Mouse (Mus musculus) liver, postnatal 0 days (tissue): ENCODE data around the gene Wipf3. TPM values are rescaled to one million over a fixed set of nuclear protein-coding genes. Genes with fewer than 3 reads are reported as not detected.

ENCODE experiments used
- ATAC-seq: fragments of 200-750 bp; cut with Nextera tagmentation; 2 replicates; pipeline ENCODE4 v1.8.0; 2017; ENCODE audit warnings: mild to moderate bottlenecking, moderate library complexity
- DNase-seq: peaks from one replicate; pipeline ENCODE4 v3.0.0-alpha.2; 2016
- H3K27ac ChIP-seq: fragments of 300-500 bp; sonication (generic); 2 replicates; pipeline ENCODE4 v1.5.1; 2014; ENCODE audit warnings: antibody characterized with exemption, moderate library complexity, mild to moderate bottlenecking, low read depth
- H3K27me3 ChIP-seq: fragments of 300-500 bp; sonication (generic); 2 replicates; pipeline ENCODE4 v1.6.1; 2014; ENCODE audit warnings: low read length, control low read depth, mixed read lengths; ENCODE audit not compliant: insufficient read depth
- H3K36me3 ChIP-seq: fragments of 300-500 bp; sonication (generic); replicated peaks from 2 replicates; pipeline ENCODE4 v1.6.1; 2014; ENCODE audit warnings: mild to moderate bottlenecking, control low read depth, low read length, moderate library complexity, mixed read lengths; ENCODE audit not compliant: insufficient read depth
- H3K4me1 ChIP-seq: fragments of 300-500 bp; sonication (generic); 2 replicates; pipeline ENCODE4 v1.6.1; 2014; ENCODE audit warnings: antibody characterized with exemption, mild to moderate bottlenecking, control low read depth; ENCODE audit not compliant: insufficient read depth
- H3K4me2 ChIP-seq: fragments of 300-500 bp; sonication (generic); 2 replicates; pipeline ENCODE4 v1.6.1; 2014; ENCODE audit warnings: low read depth, mild to moderate bottlenecking, low read length, moderate library complexity, mixed read lengths
- H3K4me3 ChIP-seq: fragments of 300-500 bp; sonication (generic); 2 replicates; pipeline ENCODE4 v1.5.1; 2014; ENCODE audit warnings: low read depth, low read length
- H3K9ac ChIP-seq: fragments of 300-500 bp; sonication (generic); replicated peaks from 2 replicates; pipeline ENCODE4 v1.6.1; 2014; ENCODE audit warnings: mild to moderate bottlenecking, moderate library complexity
- H3K9me3 ChIP-seq: fragments of 300-500 bp; sonication (generic); 2 replicates; pipeline ENCODE4 v1.6.1; 2016; ENCODE audit warnings: mild to moderate bottlenecking, control low read depth, low read length, mixed read lengths
- CTCF ChIP-seq: sonication (generic); IDR thresholded peaks from 2 replicates; pipeline ENCODE4 v1.5.1; 2016; ENCODE audit warnings: antibody characterized with exemption, low read depth
- EP300 ChIP-seq: IDR thresholded peaks from 2 replicates; pipeline ENCODE4 v1.6.1; 2016; ENCODE audit warnings: antibody characterized with exemption, low read depth, mild to moderate bottlenecking
- WGBS: fragments of 180-500 bp; shearing (Covaris S2); extraction: QIAGEN DNeasy Blood & Tissue Kit; methylation state at CpG from one replicate; pipeline ENCODE4 v1.1.7; 2014; ENCODE audit not compliant: insufficient replicate concordance; 5-methylcytosine and 5-hydroxymethylcytosine counted together
- polyA plus RNA-seq: library from polyadenylated mRNA; unstranded; fragments of >200 nt; fragmentation: Nextera tagmentation; extraction: Ambion mirVana; gene quantifications from 2 replicates; pipeline ENCODE4 v1.2.1, GENCODE M21; 2015

Wipf3 gene
- polyA plus RNA-seq, 1 experiment from 2014 or later = 0.34 TPM

DNA sequence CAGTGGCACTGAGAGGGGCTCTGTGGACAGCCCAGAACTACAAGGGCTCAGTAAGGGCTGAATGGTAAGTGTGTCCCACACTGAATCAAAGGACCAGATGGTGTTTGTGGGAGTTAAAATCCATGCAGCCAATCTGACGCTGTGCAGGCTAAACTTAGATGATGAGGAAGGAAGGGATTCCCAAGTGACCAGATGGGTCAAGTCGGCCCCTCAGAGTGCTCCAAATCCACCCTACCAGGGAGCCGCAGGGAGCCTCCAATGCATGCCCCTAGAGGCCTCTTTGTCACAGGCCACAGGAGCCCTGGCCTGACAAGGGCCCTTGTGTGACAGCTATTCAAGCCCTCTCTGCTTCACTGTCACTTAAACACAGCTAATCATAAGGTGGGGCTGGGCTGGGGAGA lies 109.4 kb downstream of the Wipf3 start:
- Histone ChIP-seq H3K9ac (no peak overlapping the region), H3K4me2 (no peak overlapping the region), H3K4me3 (no peak overlapping the region), H3K4me1 (no peaks in the 10 kb centered on the region), H3K36me3 (no peaks in the 10 kb centered on the region), H3K9me3 (no peaks in the 10 kb centered on the region), H3K27me3 (no peaks in the 10 kb centered on the region), H3K27ac (no peak overlapping the region)
- TF ChIP-seq CTCF = no peak
- no peak for TF ChIP-seq EP300
- no peak for DNase-seq
- 53% methylated on average over 3 of the region's 3 CpGs for WGBS
- ATAC-seq = no peak

DNA sequence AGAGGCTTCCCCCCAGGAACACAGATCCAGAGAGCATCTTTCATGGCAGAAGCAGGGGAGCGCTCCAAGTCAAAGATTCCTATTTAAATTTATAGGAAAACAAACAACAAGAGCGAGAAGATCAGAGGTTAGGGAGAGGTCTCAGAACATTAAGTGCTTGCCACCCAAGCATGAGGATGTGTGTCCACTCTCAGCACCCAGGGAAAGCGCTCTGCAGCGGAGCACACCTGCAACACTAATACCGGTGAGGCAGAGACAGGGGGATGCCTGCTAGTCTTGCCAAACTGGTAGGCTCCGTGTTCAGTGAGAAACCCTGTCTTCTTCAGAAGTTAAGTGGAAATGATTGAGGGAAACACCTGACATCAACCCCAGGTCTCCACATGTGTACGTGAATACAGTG lies 110.0 kb downstream of the Wipf3 start:
- H3K4me2 ChIP-seq = no peak overlapping the region
- H3K4me3 ChIP-seq = no peak overlapping the region
- no peaks in the 10 kb centered on the region for H3K36me3 ChIP-seq
- no peak overlapping the region for H3K27ac ChIP-seq
- H3K27me3 ChIP-seq = no peaks in the 10 kb centered on the region
- ATAC-seq (no peak), DNase-seq (no peak)
- TF ChIP-seq EP300 (no peak), CTCF (no peak)
- H3K9me3 ChIP-seq = no peaks in the 10 kb centered on the region
- H3K9ac ChIP-seq = no peak overlapping the region
- WGBS = 83% methylated on average over 7 of the region's 7 CpGs
- H3K4me1 ChIP-seq = no peaks in the 10 kb centered on the region

DNA sequence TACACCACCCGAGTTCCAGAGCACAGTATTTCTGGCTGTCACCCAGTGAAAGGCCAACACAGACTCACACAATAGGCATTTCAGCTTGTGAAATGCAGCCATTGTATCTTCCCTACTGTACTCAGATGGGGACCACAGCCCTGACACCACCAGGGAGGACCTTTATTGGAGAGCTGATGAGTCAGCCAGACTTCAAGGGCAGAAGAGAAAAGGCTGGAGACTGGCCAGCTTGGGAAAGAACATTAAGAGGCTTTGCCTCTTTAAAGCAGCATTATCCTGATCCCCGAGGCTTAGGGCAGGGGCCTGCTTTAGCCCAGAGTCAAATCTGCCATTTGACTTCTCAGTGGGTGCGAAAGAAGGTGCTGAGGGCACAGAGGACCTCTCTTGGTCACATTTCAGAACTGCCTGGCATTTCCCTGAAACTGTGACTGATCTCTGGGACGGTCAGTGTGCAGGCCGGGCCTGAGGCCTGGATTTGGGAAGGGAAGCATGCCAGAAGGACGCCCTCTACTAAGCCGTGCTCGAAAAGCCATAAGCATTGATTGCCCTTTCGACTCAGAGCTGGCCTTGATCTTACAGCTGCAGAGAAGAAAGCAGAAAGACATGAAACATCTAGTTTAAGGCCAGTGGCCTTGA lies 111.0 kb downstream of the Wipf3 start:
- TF ChIP-seq EP300 (no peak), CTCF (no peak)
- Histone ChIP-seq H3K36me3 (no peaks in the 10 kb centered on the region), H3K4me1 (no peaks in the 10 kb centered on the region), H3K9me3 (no peaks in the 10 kb centered on the region), H3K27me3 (no peaks in the 10 kb centered on the region), H3K9ac (no peak overlapping the region), H3K4me2 (no peak overlapping the region), H3K27ac (no peak overlapping the region), H3K4me3 (no peak overlapping the region)
- ATAC-seq = no peak
- 70% methylated on average over 9 of the region's 9 CpGs for WGBS
- no peak for DNase-seq

DNA sequence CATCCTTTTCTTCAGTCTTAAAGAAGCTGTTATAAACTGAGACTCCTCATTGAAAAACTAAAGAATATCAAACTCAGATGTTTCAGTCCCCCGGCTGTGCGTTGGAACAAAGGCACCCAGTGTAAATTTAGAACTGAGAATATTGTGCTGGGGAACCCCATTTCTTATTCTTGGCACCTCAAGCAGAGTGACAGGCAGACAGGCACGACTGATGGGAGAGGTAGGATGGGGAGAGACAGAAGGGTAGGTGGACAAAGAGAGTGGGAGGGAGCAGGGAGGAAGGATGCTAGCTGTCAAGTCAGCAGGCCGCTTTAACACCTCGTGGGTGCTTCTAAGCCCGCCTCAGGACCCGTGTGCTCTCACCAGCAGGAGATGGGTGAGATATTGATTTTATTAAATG lies 113.4 kb downstream of the Wipf3 start:
- no peak overlapping the region for H3K27ac ChIP-seq

DNA sequence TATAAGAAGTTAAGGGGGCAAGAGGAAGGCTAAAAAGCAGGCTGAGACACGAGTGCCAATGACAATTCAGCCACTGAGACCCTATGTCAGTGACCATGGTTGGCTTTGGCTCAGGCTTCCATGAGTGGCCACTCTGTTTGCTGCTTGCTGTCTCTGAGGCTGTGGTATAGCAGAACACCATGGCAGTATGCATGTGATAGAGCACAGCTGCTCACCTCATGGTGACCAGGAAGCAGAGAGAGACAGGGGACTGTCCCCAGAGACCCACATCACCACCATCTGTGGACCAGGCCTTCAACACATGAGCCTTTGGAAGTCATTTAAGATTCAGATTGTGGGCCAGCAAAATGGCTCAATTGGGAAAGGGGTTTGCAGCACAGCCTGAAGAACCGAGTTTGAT lies 114.2 kb downstream of the Wipf3 start:
- no peak for ATAC-seq
- Histone ChIP-seq H3K4me3 (no peak overlapping the region), H3K9me3 (no peaks in the 10 kb centered on the region), H3K9ac (no peak overlapping the region), H3K36me3 (no peaks in the 10 kb centered on the region), H3K4me1 (no peaks in the 10 kb centered on the region), H3K27ac (no peak overlapping the region), H3K27me3 (no peaks in the 10 kb centered on the region), H3K4me2 (no peak overlapping the region)
- no peak for DNase-seq
- WGBS = 71% methylated on average over 2 of the region's 2 CpGs
- TF ChIP-seq CTCF (no peak), EP300 (no peak)

More for the DNA sequence above, 113.4 kb downstream of the Wipf3 start:
- no peak for DNase-seq
- ATAC-seq = no peak
- Histone ChIP-seq H3K9me3 (no peaks in the 10 kb centered on the region), H3K4me2 (no peak overlapping the region), H3K4me3 (no peak overlapping the region), H3K27me3 (no peaks in the 10 kb centered on the region), H3K4me1 (no peaks in the 10 kb centered on the region), H3K36me3 (no peaks in the 10 kb centered on the region), H3K9ac (no peak overlapping the region)
- no peak for TF ChIP-seq EP300
- no peak for TF ChIP-seq CTCF
- 77% methylated on average over 7 of the region's 7 CpGs for WGBS

DNA sequence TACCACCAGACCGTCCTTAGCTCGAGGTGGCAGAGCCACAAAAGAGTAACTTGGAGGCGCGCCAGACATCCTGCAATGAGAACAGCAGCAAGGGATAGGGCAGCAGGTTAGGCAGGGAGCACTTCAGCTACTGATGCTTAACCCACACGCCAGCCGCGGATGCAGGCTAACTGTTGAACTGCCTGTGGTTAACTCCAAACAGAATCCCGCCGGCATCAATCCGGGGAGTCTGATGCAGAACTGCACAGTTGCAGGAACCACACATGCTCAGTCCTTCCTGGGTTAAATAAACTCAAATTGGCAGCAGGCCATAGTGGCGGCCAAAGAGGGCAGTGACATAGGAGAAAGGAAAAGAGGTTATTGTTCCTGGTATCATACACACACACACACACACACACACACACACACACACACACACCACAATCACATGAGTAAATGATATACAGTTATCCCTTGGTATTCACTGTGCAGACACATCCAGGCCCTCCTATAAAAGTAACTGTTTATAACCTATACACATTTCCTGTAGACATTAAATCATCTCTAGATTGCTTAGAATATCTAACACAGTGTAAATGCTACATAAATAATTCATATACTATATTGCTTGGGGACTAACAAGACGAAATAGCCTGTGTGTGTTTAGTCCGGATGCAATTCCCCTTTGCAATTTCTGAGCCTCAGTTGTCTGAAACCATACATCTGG lies 119.1 kb downstream of the Wipf3 start:
- Histone ChIP-seq H3K4me1 (no peaks in the 10 kb centered on the region), H3K27me3 (no peaks in the 10 kb centered on the region), H3K9ac (no peak overlapping the region), H3K4me2 (no peak overlapping the region), H3K27ac (no peak overlapping the region), H3K9me3 (no peaks in the 10 kb centered on the region), H3K4me3 (no peak overlapping the region), H3K36me3 (no peaks in the 10 kb centered on the region)
- no peak for TF ChIP-seq CTCF
- TF ChIP-seq EP300 = no peak
- 69% methylated on average over 13 of the region's 13 CpGs for WGBS
- DNase-seq (peak; percentile 26), ATAC-seq (no peak)
